Mouse (Mus musculus) ES-Bruce4 (cell line): Measurements from ENCODE around the gene Ifitm6. TPM values are rescaled to one million over a fixed set of nuclear protein-coding genes. Genes with fewer than 3 reads are reported as not detected.

Source experiments
- H3K27ac ChIP-seq: 2 replicates; pipeline ENCODE4 v1.5.1; 2012; ENCODE audit warnings: low read length, inconsistent platforms; ENCODE audit not compliant: insufficient read depth
- H3K27me3 ChIP-seq: 2 replicates; pipeline ENCODE4 v1.6.1; 2012; ENCODE audit warnings: mild to moderate bottlenecking, low read length, inconsistent platforms; ENCODE audit not compliant: control insufficient read depth, poor library complexity, insufficient read depth, severe bottlenecking
- H3K36me3 ChIP-seq: 2 replicates; pipeline ENCODE4 v1.6.1; 2012; ENCODE audit warnings: inconsistent platforms, mild to moderate bottlenecking, low read length, moderate library complexity; ENCODE audit not compliant: control insufficient read depth, poor library complexity, insufficient read depth, severe bottlenecking
- H3K4me1 ChIP-seq: one replicate; pipeline ENCODE4 v1.8.1; 2011; ENCODE audit warnings: low read length; ENCODE audit not compliant: control insufficient read depth, insufficient read depth
- H3K4me3 ChIP-seq: 2 replicates; pipeline ENCODE4 v1.5.1; 2011; ENCODE audit warnings: low read depth, mild to moderate bottlenecking, low read length
- H3K9ac ChIP-seq: 2 replicates; pipeline ENCODE4 v1.6.1; 2012; ENCODE audit warnings: low read depth, mild to moderate bottlenecking, inconsistent platforms; ENCODE audit not compliant: poor library complexity, severe bottlenecking
- H3K9me3 ChIP-seq: replicated peaks from 2 replicates; pipeline ENCODE4 v1.6.1; 2012; ENCODE audit warnings: mild to moderate bottlenecking, low read length, inconsistent platforms; ENCODE audit not compliant: control insufficient read depth, poor library complexity, insufficient read depth, severe bottlenecking
- CTCF ChIP-seq: IDR thresholded peaks from one replicate; pipeline ENCODE4 v1.8.1; 2011; ENCODE audit warnings: low read depth, low read length
- EP300 ChIP-seq: IDR thresholded peaks from 2 replicates; pipeline ENCODE4 v1.6.1; 2011; ENCODE audit warnings: low read depth, low read length; ENCODE audit not compliant: insufficient read depth
- POLR2A ChIP-seq: IDR thresholded peaks from one replicate; pipeline ENCODE4 v1.8.1; 2011; ENCODE audit warnings: low read length; ENCODE audit not compliant: insufficient read depth
- polyA plus RNA-seq: library from polyadenylated mRNA; stranded (reverse); fragments of >200 nt; gene quantifications from 2 replicates; pipeline ENCODE4 v1.2.4, GENCODE M21; 2011; ENCODE audit warnings: low read depth; ENCODE audit not compliant: missing spikeins, insufficient read depth, insufficient read length

The Ifitm6 gene
- polyA plus RNA-seq, 1 experiment, result not detected

DNA sequence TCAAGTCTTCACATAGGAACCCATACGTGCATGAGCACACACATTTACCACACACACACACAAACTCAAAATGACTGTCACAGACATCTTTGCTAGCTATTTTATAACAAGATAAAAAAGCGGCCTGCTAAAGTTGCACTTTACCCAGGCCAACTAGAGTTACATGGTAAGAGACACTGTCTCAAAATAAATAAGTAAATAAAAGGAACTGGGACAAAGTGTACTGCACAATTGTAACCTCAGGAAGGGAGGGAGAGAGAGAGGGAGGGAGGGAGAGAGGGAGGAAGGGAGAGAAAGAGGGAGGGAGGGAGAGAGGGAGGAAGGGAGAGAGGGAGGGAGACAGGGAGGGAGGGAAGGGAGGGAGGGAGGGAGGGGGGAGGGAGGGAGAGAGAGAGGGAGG, 34.7 kb upstream of the Ifitm6 start:
- Histone ChIP-seq H3K4me3 (no peak overlapping the region), H3K36me3 (no peaks in the 10 kb centered on the region), H3K27ac (no peak overlapping the region), H3K9ac (no peak overlapping the region), H3K27me3 (no peaks in the 10 kb centered on the region), H3K9me3 (no peaks in the 10 kb centered on the region), H3K4me1 (peaks cover 5% of the 10 kb centered on the region)
- no peak for TF ChIP-seq POLR2A
- TF ChIP-seq EP300, result no peak
- no peak for TF ChIP-seq CTCF

DNA sequence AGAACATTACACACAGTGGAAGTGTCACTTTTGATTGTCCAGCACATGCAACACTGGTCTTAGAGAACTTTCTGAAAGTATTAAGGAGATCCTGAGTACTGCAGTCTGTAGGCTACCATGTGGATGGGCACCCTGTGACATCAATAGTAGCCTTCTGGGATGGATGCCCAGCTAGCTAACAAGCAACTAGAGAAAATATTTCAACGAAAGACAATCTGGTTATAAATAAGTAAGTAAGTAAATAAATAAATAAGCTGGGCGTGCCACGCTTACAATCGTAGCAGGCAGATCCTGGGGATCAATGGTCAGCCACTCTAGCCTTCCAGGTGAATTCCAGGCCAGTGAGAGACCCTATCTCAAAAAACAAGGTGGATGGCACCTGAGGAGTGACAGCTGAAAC, 34.3 kb upstream of the Ifitm6 start:
- Histone ChIP-seq H3K27ac (no peak overlapping the region), H3K9ac (no peak overlapping the region), H3K27me3 (no peaks in the 10 kb centered on the region), H3K36me3 (no peaks in the 10 kb centered on the region), H3K9me3 (no peaks in the 10 kb centered on the region), H3K4me1 (peaks cover 5% of the 10 kb centered on the region), H3K4me3 (peak overlapping the region; percentile 64)
- TF ChIP-seq EP300, result no peak
- TF ChIP-seq CTCF, result no peak
- no peak for TF ChIP-seq POLR2A

DNA sequence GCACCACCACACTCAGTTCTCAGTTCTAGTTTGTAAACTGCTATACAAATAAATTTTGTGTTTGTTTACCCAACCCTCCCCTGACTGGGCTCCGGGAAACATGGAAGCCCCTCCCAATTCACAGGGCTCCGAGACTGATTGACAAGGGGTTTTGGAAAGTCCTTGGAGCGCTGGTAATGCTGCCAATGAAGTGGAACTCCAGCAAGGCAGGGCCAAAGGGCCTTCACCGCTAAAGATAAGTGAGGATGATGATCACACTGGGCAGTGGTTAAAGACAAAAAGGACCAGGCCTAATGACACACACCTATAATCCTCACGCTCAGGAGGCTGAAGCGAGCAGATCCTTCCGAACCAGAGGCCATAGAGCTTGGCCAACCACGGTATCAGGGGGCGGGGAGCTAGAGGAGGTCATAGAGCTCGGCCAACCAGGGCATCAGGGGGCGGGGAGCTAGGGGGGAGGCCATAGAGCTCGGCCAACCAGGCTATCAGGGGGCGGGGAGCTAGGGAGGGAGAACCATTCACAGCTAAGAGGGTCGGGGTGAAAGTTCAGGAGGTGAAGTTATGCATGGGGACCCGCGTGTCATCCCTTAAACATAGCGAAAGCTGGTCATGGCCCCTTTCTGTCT, 33.4 kb upstream of the Ifitm6 start:
- Histone ChIP-seq H3K9me3 (no peaks in the 10 kb centered on the region), H3K9ac (peak overlapping the region; percentile 31; the same call in 1 of the 2 replicates), H3K4me1 (peaks cover 2% of the 10 kb centered on the region), H3K36me3 (no peaks in the 10 kb centered on the region), H3K27ac (peak overlapping the region; percentile 46; the same call in 1 of the 2 replicates), H3K27me3 (no peaks in the 10 kb centered on the region), H3K4me3 (peak overlapping the region; percentile 95)
- no peak for TF ChIP-seq EP300

GRCm38 (mm10) chr7:141049326-141049725, 31.6 kb upstream of the Ifitm6 start:
- Histone ChIP-seq H3K9ac (no peak overlapping the region), H3K4me1 (peaks cover 2% of the 10 kb centered on the region), H3K27me3 (no peaks in the 10 kb centered on the region), H3K27ac (0 out of 2 replicates have a peak overlapping the region, but pooled peaks have one; percentile 3), H3K9me3 (no peaks in the 10 kb centered on the region), H3K36me3 (no peaks in the 10 kb centered on the region), H3K4me3 (no peak overlapping the region)
- TF ChIP-seq POLR2A, result no peak
- TF ChIP-seq CTCF, result no peak
- TF ChIP-seq EP300, result no peak

DNA sequence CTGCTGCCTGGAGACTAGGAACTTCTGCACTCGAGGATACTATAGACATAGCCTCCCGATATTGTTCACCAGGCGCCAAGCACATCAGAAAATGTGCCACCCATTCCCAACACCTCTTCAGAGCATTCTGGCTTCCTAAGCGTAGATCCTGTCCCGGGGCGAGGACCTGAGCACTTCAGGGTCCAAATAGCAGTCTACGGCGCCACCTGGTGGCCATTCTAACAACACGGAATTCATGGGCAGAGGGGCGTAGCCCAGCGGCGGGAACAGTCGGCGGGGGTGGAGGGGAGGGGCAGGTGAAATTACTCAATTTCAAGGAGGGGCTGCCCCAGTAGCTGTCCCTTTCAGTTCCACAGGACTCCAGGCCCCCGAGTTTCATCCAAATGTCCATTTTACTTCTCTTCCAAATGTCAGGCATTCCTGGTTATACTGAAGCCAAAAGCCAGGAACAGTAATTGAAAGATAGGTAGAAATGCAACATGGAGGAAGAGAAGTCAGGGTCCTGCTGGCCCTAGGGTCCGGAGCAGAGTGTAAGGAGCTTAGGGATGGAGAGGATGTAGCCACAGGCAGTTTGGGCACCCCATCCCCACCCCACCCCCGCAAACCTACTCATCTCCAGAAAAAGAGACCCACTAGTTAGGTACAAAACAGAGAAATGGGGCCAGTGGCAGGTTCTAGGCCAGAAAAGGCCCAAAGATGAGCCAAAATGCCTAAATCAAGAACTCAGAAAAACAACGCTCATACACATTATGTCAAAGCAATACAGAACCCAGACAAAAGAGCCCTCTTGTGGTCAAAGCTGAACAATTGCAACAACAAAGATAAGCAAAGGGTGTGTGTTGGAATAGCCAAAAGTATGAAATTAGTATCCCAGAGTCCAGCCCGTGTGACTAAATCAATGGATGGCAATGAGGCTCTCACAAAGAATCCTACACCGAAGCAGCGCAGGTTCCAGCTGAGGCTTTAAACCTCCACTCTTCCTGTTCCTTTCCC, 30.8 kb upstream of the Ifitm6 start:
- no peak for TF ChIP-seq POLR2A
- TF ChIP-seq CTCF, result peak; percentile 86
- TF ChIP-seq EP300, result peak; percentile 72; the same call in 1 of the 2 replicates
- H3K4me3 ChIP-seq, result peak overlapping the region; percentile 61
- H3K27me3 ChIP-seq, result no peaks in the 10 kb centered on the region
- no peaks in the 10 kb centered on the region for H3K36me3 ChIP-seq
- peaks cover 2% of the 10 kb centered on the region for H3K4me1 ChIP-seq
- H3K27ac ChIP-seq, result peak overlapping the region; percentile 75
- peak overlapping the region; percentile 38 for H3K9ac ChIP-seq
- H3K9me3 ChIP-seq, result no peaks in the 10 kb centered on the region
